Mouse (Mus musculus): ENCODE results near the gene Gm9044. TPM values are rescaled to one million over a fixed set of nuclear protein-coding genes. Genes with fewer than 3 reads are reported as not detected.
A peak's percentile ranks its signal among the peaks of the same experiment; 100 is the strongest.
"Not testable (repeated sequence)": the region's sequence is repeated elsewhere in the genome, so short reads cannot be mapped to it uniquely, and the experiment has no call there.

Gm9044 gene
- total RNA-seq (2014; fragmentation: Nextera tagmentation) (not detected in 2 replicates), total RNA-seq (2017) (not detected in 2 replicates)

DNA sequence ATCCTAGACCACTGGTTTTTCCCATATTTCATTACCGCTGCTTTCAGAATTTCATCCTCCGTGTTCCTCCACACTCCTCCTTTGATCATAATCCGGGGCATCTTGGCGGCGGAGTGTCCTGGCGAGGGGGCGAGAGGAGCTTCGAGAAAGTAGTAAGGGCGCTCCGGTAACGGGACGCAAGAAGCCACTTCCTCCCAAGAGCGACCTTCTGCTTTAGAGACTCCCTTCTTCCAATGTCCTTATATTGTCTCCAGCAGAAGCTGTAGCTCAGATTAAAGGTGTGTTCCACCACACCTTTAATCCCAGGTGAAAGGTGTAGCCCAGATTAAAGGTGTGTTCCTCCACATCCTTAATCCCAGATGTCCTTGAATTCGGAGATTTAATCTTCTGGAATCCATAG, at the start of gene Gm9044:
Gene Gm9044, minus strand, starts transcription at position 101 of the 400 bp plus-strand sequence.
- ATAC-seq (replicated peaks; ENCODE audit: poor library complexity, severe bottlenecking) = not testable (repeated sequence)

GRCm38 (mm10) chr10:118370443-118370842, 38.2 kb upstream of the Gm9044 start:
- ATAC-seq (replicated peaks; ENCODE audit: poor library complexity, severe bottlenecking) = peak; percentile 100

DNA sequence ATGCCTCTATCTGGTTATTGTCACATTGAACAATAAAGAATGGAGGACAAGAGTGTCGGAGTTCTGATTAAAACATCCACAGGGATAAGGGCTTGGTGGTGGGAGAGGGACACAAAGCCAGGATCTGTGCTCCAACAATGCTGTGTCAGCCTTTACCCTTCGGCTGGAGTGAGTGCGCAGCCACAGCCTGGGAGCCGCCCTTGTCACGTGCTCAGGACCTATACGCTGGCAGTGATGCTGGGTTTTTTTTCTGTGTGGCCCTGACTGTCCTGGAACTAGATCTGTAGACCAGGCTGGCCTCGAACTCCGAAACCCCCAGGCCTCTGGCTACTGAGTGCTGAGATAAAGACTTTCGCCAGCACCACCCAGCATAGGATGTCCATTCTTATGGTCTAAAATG, 37.3 kb upstream of the Gm9044 start:
- no peak for ATAC-seq (replicated peaks; ENCODE audit: poor library complexity, severe bottlenecking)

DNA sequence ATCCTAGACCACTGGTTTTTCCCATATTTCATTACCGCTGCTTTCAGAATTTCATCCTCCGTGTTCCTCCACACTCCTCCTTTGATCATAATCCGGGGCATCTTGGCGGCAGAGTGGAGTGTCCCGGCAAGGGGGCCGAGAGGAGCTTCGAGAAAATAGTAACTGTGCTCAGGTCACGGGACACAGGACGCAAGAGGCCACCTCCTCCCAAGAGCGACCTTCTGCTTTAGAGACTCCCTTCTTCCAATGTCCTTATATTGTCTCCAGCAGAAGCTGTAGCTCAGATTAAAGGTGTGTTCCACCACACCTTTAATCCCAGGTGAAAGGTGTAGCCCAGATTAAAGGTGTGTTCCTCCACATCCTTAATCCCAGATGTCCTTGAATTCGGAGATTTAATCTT, 21.8 kb upstream of the Gm9044 start, which contains the start of gene Gm9049:
Gene Gm9049, minus strand, starts transcription at position 101 of the 400 bp plus-strand sequence.
- not testable (repeated sequence) for ATAC-seq (replicated peaks; ENCODE audit: poor library complexity, severe bottlenecking)

GRCm38 (mm10) chr10:118348579-118348978, 16.4 kb upstream of the Gm9044 start, which contains the start of gene Gm9048:
Gm9048 (minus strand) TSS chr10:118348679.
- ATAC-seq (replicated peaks; ENCODE audit: poor library complexity, severe bottlenecking) = not testable (repeated sequence)

DNA sequence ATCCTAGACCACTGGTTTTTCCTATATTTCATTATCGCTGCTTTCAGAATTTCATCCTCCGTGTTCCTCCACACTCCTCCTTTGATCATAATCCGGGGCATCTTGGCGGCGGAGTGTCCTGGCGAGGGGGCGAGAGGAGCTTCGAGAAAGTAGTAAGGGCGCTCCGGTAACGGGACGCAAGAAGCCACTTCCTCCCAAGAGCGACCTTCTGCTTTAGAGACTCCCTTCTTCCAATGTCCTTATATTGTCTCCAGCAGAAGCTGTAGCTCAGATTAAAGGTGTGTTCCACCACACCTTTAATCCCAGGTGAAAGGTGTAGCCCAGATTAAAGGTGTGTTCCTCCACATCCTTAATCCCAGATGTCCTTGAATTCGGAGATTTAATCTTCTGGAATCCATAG, 10.9 kb upstream of the Gm9044 start, which contains the start of gene Gm9046:
Gene Gm9046, minus strand, starts transcription at position 101 of the 400 bp plus-strand sequence.
- ATAC-seq (replicated peaks; ENCODE audit: poor library complexity, severe bottlenecking) = not testable (repeated sequence)

- ATAC-seq (replicated peaks; ENCODE audit: poor library complexity, severe bottlenecking) = not testable (repeated sequence)
Observed at GRCm38 (mm10) chr10:118337731-118338130, 5.5 kb upstream of the Gm9044 start, which contains the start of gene Gm9045. Gm9045 (minus strand) TSS chr10:118337831.

GRCm38 (mm10) chr10:118326869-118327268, 5.3 kb downstream of the Gm9044 start, which contains the start of gene Gm9040:
Gm9040 (minus strand) TSS chr10:118326969.
- not testable (repeated sequence) for ATAC-seq (replicated peaks; ENCODE audit: poor library complexity, severe bottlenecking)

- ATAC-seq (replicated peaks; ENCODE audit: poor library complexity, severe bottlenecking) = peak; percentile 96
Observed at GRCm38 (mm10) chr10:118319024-118319423, 13.2 kb downstream of the Gm9044 start.

DNA sequence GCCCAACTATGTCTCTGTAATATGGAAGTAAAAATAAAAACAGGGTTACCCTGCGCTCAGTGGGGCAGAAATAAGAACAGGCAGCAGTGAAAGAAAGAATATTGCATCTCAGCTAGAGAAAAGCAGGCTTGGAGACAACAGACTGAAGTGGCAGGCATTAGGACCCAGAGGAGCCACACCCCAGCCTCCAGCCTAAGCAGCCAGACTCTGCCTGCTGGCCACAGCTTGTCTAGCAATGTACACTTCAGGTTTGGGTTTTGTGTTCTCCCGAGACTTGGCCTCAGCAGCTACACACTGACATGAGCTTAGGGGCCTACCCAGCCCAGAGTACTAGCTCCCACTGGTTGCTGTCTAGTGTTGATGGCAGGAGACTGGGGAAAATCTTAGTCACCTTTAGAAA, 30.1 kb downstream of the Gm9044 start:
- 0 out of 2 replicates have a peak, but pooled peaks have one; percentile 33 for ATAC-seq (replicated peaks; ENCODE audit: poor library complexity, severe bottlenecking)

GRCm38 (mm10) chr10:118294938-118295337, 37.3 kb downstream of the Gm9044 start, which contains the start of gene Iltifb:
Iltifb (minus strand) TSS chr10:118295038.
- no peak for ATAC-seq (replicated peaks; ENCODE audit: poor library complexity, severe bottlenecking)

DNA sequence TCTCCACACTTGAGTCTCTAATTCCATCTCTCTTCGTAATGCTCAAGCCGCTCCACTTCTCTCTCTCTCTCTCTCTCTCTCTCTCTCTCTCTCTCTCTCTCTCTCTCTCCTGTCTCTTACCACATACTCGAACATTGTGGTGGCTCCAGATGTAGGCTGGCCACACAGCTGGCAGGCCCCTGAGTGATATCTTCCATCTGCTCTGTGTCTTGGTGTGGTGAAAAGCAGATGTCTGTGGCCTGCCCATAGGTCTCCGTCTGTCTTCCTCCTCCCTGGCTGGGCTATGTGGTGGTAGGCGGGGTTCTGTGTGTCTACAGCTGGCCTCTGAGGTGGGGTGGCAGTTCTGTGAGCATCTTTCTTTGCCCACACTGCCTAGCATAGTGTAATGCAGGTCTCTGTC, 49.2 kb downstream of the Gm9044 start:
- peak; percentile 33 for ATAC-seq (replicated peaks; ENCODE audit: poor library complexity, severe bottlenecking)

DNA sequence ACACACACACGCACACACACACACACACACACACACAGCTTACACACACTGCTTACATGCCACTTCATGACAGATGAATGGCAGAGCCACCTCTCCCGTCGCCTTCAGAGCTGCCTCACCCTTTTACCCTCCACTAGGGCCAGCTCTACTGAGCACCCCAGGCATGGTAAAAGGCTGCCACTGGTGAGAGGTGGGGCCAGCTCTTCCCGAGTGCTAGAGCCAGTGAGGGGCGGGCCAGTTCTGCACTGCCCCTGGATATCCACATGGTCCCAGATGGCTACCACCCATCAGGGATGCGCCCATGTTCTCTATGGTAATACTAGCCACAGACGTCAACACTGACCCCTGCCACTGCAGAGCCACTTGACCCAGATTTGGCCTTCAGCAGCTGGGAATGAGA, 49.6 kb downstream of the Gm9044 start:
- not testable (repeated sequence) for ATAC-seq (replicated peaks; ENCODE audit: poor library complexity, severe bottlenecking)

Other genes with a start within 250 kb of the Gm9044 start
- gene Mdm1, start 190.6 kb downstream of the Gm9044 start, total RNA-seq (2014; fragmentation: Nextera tagmentation) = 11.8 and 13.8 TPM in 2 replicates
- 33.8 and 47.5 TPM in 2 replicates for gene Mdm1, start 190.6 kb downstream of the Gm9044 start, total RNA-seq (2017)
- gene Il22, start 127.5 kb downstream of the Gm9044 start, total RNA-seq (2014; fragmentation: Nextera tagmentation) = not detected in 2 replicates
- not detected in 2 replicates for gene Il22, start 127.5 kb downstream of the Gm9044 start, total RNA-seq (2017)
- not detected in 2 replicates for gene Gm32717, start 91.6 kb downstream of the Gm9044 start, total RNA-seq (2014; fragmentation: Nextera tagmentation)
- gene Gm32717, start 91.6 kb downstream of the Gm9044 start, total RNA-seq (2017) = 0.09 and 0.31 TPM in 2 replicates
- gene Gm32802, start 73.7 kb downstream of the Gm9044 start, total RNA-seq (2014; fragmentation: Nextera tagmentation) = not detected in 2 replicates
- 0.09 and 0.31 TPM in 2 replicates for gene Gm32802, start 73.7 kb downstream of the Gm9044 start, total RNA-seq (2017)
- gene Iltifb, start 37.4 kb downstream of the Gm9044 start, total RNA-seq (2014; fragmentation: Nextera tagmentation) = not detected in 2 replicates
- not detected in 2 replicates for gene Iltifb, start 37.4 kb downstream of the Gm9044 start, total RNA-seq (2017)
- not detected in 2 replicates for gene Gm9040, start 5.4 kb downstream of the Gm9044 start, total RNA-seq (2014; fragmentation: Nextera tagmentation)
- gene Gm9040, start 5.4 kb downstream of the Gm9044 start, total RNA-seq (2017) = not detected in 2 replicates
- not detected in 2 replicates for gene Gm9045, start 5.4 kb upstream of the Gm9044 start, total RNA-seq (2014; fragmentation: Nextera tagmentation)
- gene Gm9045, start 5.4 kb upstream of the Gm9044 start, total RNA-seq (2017) = 0.17 TPM in 1 of 2 replicates, not detected in the other
- gene Gm9046, start 10.8 kb upstream of the Gm9044 start, total RNA-seq (2014; fragmentation: Nextera tagmentation) = not detected in 2 replicates
- not detected in 2 replicates for gene Gm9046, start 10.8 kb upstream of the Gm9044 start, total RNA-seq (2017)
- not detected in 2 replicates for gene Gm9048, start 16.3 kb upstream of the Gm9044 start, total RNA-seq (2014; fragmentation: Nextera tagmentation)
- not detected in 2 replicates for gene Gm9048, start 16.3 kb upstream of the Gm9044 start, total RNA-seq (2017)
- gene Gm9049, start 21.7 kb upstream of the Gm9044 start, total RNA-seq (2014; fragmentation: Nextera tagmentation) = not detected in 2 replicates
- 0.17 TPM in 1 of 2 replicates, not detected in the other for gene Gm9049, start 21.7 kb upstream of the Gm9044 start, total RNA-seq (2017)
- not detected in 2 replicates for gene Ifng, start 108.6 kb upstream of the Gm9044 start, total RNA-seq (2014; fragmentation: Nextera tagmentation)
- not detected in 2 replicates for gene Ifng, start 108.6 kb upstream of the Gm9044 start, total RNA-seq (2017)